Mouse (Mus musculus): Measurements from ENCODE around the gene Alx3.

- TF ChIP-seq CTCF (IDR thresholded peaks at IDR 0.05; ENCODE audit: low read depth) (no peak), EP300 (IDR thresholded peaks at IDR 0.05; ENCODE audit: low read depth) (no peak)
Measured at GRCm38 (mm10) chr3:107628551-107628950, 33.7 kb downstream of the Alx3 start.
